In genomic region chr13:97282051-97282910, GRCm38 (mm10) we compare ENCODE assay signal across 7 mouse cellular contexts. TPM values are rescaled to one million over a fixed set of nuclear protein-coding genes. Genes with fewer than 3 reads are reported as not detected.
A peak's percentile ranks its signal among the peaks of the same experiment; 100 is the strongest.
DNase-seq lines count a peak whose midpoint lies in the region; ATAC-seq and TF ChIP-seq lines count a peak whose summit lies in the region.

No protein-coding gene starts in this region.

- peak; percentile 61 for DNase-seq in ES-CJ7 (ENCODE audit: low read depth, low spot score)
- peak; percentile 62 for DNase-seq in ZHBTc4 (ENCODE audit: low read depth, low spot score)
- peak; percentile 12 to 17 for DNase-seq in heart, postnatal 14 days
- DNase-seq in liver, postnatal 0 days: no peak
- DNase-seq in cerebellum, postnatal 36 days: no peak
- DNase-seq in kidney, adult 9 months: no peak

- 35% methylated on average over 26 of the region's 26 CpGs for WGBS in liver, postnatal 0 days (ENCODE audit: insufficient replicate concordance)

- no peaks in the 10 kb centered on the region for H3K36me3 ChIP-seq in liver, postnatal 0 days (replicated peaks; ENCODE audit: insufficient read depth, low read length)

- H3K4me3 ChIP-seq in liver, postnatal 0 days (ENCODE audit: low read depth, low read length): 0 out of 2 replicates have a peak overlapping the region, but pooled peaks have one; percentile 2

- no peaks in the 10 kb centered on the region for H3K9me3 ChIP-seq in liver, postnatal 0 days (ENCODE audit: low read length)

- H3K27me3 ChIP-seq in liver, postnatal 0 days (ENCODE audit: insufficient read depth, low read length): no peaks in the 10 kb centered on the region

- no peaks in the 10 kb centered on the region for H3K4me1 ChIP-seq in liver, postnatal 0 days (ENCODE audit: insufficient read depth)

- intact Hi-C loops in heart, postnatal 14 days (cut with DNase I): no loop called here

- H3K9ac ChIP-seq in liver, postnatal 0 days (replicated peaks): no peak overlapping the region

- TF ChIP-seq CTCF in liver, postnatal 0 days (IDR thresholded peaks at IDR 0.05; ENCODE audit: low read depth): no peak

- no peak overlapping the region for H3K27ac ChIP-seq in liver, postnatal 0 days (ENCODE audit: low read depth)

- TF ChIP-seq EP300 in liver, postnatal 0 days (IDR thresholded peaks at IDR 0.05; ENCODE audit: low read depth): no peak

- ATAC-seq in liver, postnatal 0 days: no peak
- ATAC-seq in monocyte, adult 5-6 weeks (replicated peaks; ENCODE audit: insufficient number of reproducible peaks, low FRiP score, low TSS enrichment, poor library complexity, severe bottlenecking): no peak

- H3K4me2 ChIP-seq in liver, postnatal 0 days (ENCODE audit: low read depth, low read length): peak overlapping the region; percentile 53

RNA-seq across cellular contexts. Expression of gene Enc1, which starts 41.4 kb away (rescaled TPM):
- 10 to 100 TPM; 11.2 to 11.3 TPM for total RNA-seq in heart, postnatal 14 days (2021)
- 1.7 and 2.6 TPM in 2 replicates for polyA plus RNA-seq in liver, postnatal 0 days (2015; fragmentation: Nextera tagmentation; extraction: Ambion mirVana)
- 4.6 to 13.6 TPM (median 6.6 TPM) in 3 replicates for total RNA-seq in monocyte, adult 5-6 weeks (2017)

Comparison
In these comparisons a context has a peak if more than half of its experiments do, and no peak if none do; other contexts are left out.
1. DNase-seq: peak in ES-CJ7 (single experiment), ZHBTc4 (single experiment) and heart, postnatal 14 days (2 of 2); none in liver, postnatal 0 days (single experiment), cerebellum, postnatal 36 days (0 of 2) and kidney, adult 9 months (single experiment).